Mouse (Mus musculus): ENCODE results near the gene Zdhhc14.

DNA sequence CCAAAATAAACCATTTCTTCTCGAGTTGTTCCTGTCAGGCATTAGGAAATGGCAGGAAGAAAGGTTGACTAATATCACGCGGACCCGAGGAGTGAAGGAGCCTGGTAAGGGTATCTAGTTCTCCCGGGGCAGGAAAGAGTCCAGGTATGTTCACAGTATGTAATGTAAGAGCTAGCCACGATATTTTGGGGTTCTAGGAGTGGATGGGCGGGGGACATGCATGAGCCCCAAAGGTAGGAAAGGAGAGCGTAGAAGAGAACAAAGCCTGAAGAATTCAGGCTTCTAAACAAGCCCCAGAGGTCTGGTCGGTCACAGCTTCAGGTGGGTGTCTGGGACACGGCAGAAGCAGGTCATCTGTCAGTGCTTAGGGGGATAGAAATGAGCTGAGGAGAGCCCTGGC is 27.1 kb downstream of the Zdhhc14 start:
- no peak for TF ChIP-seq CTCF (IDR thresholded peaks at IDR 0.05; ENCODE audit: low read depth)
- no peak for TF ChIP-seq EP300 (IDR thresholded peaks at IDR 0.05; ENCODE audit: low read depth)
